23 mouse cellular contexts compared by ENCODE assay signal in the genomic region with DNA sequence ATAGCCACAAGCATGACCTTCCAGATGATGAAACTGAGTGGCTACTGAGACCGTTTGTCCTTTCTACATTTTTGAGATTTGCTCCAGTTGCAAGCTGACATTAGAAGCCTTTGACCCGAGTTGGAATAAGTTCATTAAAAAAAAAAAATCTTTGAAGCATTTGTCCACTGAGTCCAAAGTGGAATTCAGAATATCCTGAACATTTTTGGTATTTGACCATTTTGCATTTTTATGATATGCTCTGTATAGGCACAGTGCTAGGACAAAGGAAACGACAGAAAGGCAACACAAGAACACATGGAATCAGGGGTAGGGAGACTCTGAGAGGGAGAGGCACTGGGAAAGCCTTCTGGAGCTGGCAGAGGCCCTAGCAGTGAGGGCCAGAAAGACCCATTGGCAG. TPM values are rescaled to one million over a fixed set of nuclear protein-coding genes. Genes with fewer than 3 reads are reported as not detected.
"Had no signal": no experiment of that assay in that cellular context is flagged by ENCODE, and none has a peak within 500 bp of the region (broad histone marks: within the 10 kb centered on the region; RNA-seq: fewer than 3 reads in every experiment).

No protein-coding gene starts in this region.

- H3K27ac ChIP-seq: embryonic facial prominence, embryonic 10.5 days; embryonic facial prominence, embryonic 12.5 days; embryonic facial prominence, embryonic 13.5 days; embryonic facial prominence, embryonic 15.5 days; forebrain, embryonic 10.5 days; forebrain, embryonic 12.5 days; forebrain, embryonic 13.5 days; forebrain, embryonic 15.5 days; gastrocnemius, adult 2 months; heart, adult 2 months had no signal

- DNase-seq: cerebellum, adult 9-10 months; cerebellum, adult 9-11 months; cerebellum, postnatal 14 days; cerebellum, postnatal 25 days; cerebellum, postnatal 36 days; embryo, embryonic 11 days; forebrain, postnatal 0 days; gastrocnemius, adult 2 months; gastrocnemius, postnatal 10 days; gastrocnemius, postnatal 14 days; gastrocnemius, postnatal 25 days; gastrocnemius, postnatal 36 days; heart, adult 18-20 months; heart, adult 2 months had no signal

- H3K36me3 ChIP-seq: embryonic facial prominence, embryonic 10.5 days; embryonic facial prominence, embryonic 12.5 days; embryonic facial prominence, embryonic 13.5 days; embryonic facial prominence, embryonic 15.5 days; forebrain, embryonic 10.5 days; forebrain, embryonic 12.5 days; forebrain, embryonic 15.5 days had no signal

- H3K4me3 ChIP-seq: embryonic facial prominence, embryonic 10.5 days; embryonic facial prominence, embryonic 12.5 days; embryonic facial prominence, embryonic 13.5 days; embryonic facial prominence, embryonic 15.5 days; erythroblast, embryonic 14.5 days; forebrain, embryonic 10.5 days; forebrain, embryonic 12.5 days; forebrain, embryonic 13.5 days; forebrain, embryonic 15.5 days; gastrocnemius, adult 2 months; heart, adult 2 months had no signal

- H3K4me1 ChIP-seq: embryonic facial prominence, embryonic 10.5 days; embryonic facial prominence, embryonic 12.5 days; embryonic facial prominence, embryonic 15.5 days; forebrain, embryonic 12.5 days; forebrain, embryonic 13.5 days; forebrain, embryonic 15.5 days had no signal

- H3K27me3 ChIP-seq: embryonic facial prominence, embryonic 12.5 days; embryonic facial prominence, embryonic 13.5 days; embryonic facial prominence, embryonic 15.5 days had no signal

RNA-seq across cellular contexts. Expression of gene Prkcq, which starts 9.2 kb away (rescaled TPM):
- polyA plus RNA-seq: erythroblast, embryonic 14.5 days had no signal
